Mouse (Mus musculus): ENCODE results near the gene Emc7.

DNA sequence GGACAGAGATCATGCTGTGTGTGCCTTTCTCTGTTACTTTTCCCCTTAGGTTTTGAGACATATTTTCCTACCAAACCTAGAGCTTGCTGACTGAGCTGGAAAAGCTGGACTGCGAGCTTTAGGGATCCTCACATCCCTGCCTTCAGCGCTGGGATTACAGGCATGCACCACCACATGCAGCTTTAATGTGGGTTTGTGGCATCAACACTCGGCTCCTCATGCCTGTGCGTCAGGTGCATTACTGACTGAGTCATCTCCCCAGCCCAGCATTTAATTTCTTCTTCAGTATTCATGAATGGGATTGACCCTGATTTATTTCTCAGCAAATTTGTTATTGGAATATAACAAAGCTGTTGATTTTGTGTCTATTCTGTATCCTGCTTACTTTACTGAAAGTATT lies 18.5 kb upstream of the Emc7 start:
- TF ChIP-seq CTCF (IDR thresholded peaks at IDR 0.05; ENCODE audit: insufficient read depth, low read length): no peak
- no peak for TF ChIP-seq POLR2A (IDR thresholded peaks at IDR 0.05; ENCODE audit: borderline replicate concordance, extremely low read depth, low read depth, low read length)

All from lung, adult 2 months (tissue).